Mouse (Mus musculus): ENCODE data around the gene Polr2h. TPM values are rescaled to one million over a fixed set of nuclear protein-coding genes. Genes with fewer than 3 reads are reported as not detected.

The Polr2h gene
- total RNA-seq, 2 experiments from 2014 or later: 15.6 to 16.7 TPM

- DNase-seq: no peak
Measured at GRCm38 (mm10) chr16:20701729-20702521, 15.5 kb upstream of the Polr2h start.

GRCm38 (mm10) chr16:20702522-20702893 is 15.0 kb upstream of the Polr2h start:
- peak; percentile 87 for DNase-seq

GRCm38 (mm10) chr16:20703071-20703470 is 14.4 kb upstream of the Polr2h start:
- no peak for DNase-seq

- DNase-seq: no peak
Measured at GRCm38 (mm10) chr16:20703699-20704400, 13.6 kb upstream of the Polr2h start.

- DNase-seq: no peak
Measured at GRCm38 (mm10) chr16:20705786-20706185, 11.7 kb upstream of the Polr2h start.

GRCm38 (mm10) chr16:20706407-20707055 is 10.9 kb upstream of the Polr2h start:
- no peak for DNase-seq

- DNase-seq: no peak
Measured at GRCm38 (mm10) chr16:20708220-20708938, 9.1 kb upstream of the Polr2h start.

GRCm38 (mm10) chr16:20708939-20709734 is 8.3 kb upstream of the Polr2h start:
- DNase-seq: peak; percentile 56

- no peak for DNase-seq
Measured at GRCm38 (mm10) chr16:20710370-20710769, 7.1 kb upstream of the Polr2h start.

GRCm38 (mm10) chr16:20710810-20711209 is 6.7 kb upstream of the Polr2h start:
- no peak for DNase-seq

GRCm38 (mm10) chr16:20712190-20712589 is 5.3 kb upstream of the Polr2h start:
- no peak for DNase-seq

GRCm38 (mm10) chr16:20712889-20713288 is 4.6 kb upstream of the Polr2h start:
- DNase-seq: no peak

GRCm38 (mm10) chr16:20714307-20715080 is 3.0 kb upstream of the Polr2h start:
- no peak for DNase-seq

- DNase-seq: no peak
Measured at GRCm38 (mm10) chr16:20715161-20715560, 2.3 kb upstream of the Polr2h start.

- DNase-seq: no peak
Measured at GRCm38 (mm10) chr16:20715566-20715965, 1.9 kb upstream of the Polr2h start.

- DNase-seq: peak; percentile 80
Measured at GRCm38 (mm10) chr16:20715976-20716840, 1.3 kb upstream of the Polr2h start.

GRCm38 (mm10) chr16:20716841-20717180 is 654 bp upstream of the Polr2h start:
- no peak for DNase-seq

- DNase-seq: no peak
Measured at GRCm38 (mm10) chr16:20717978-20718670, 659 bp downstream of the Polr2h start.

GRCm38 (mm10) chr16:20721808-20722207 is 4.3 kb downstream of the Polr2h start:
- no peak for DNase-seq

- no peak for DNase-seq
Measured at GRCm38 (mm10) chr16:20722736-20723135, 5.3 kb downstream of the Polr2h start.

Measured in heart, postnatal 4 days (tissue).